Mouse (Mus musculus) erythroblast, adult 5-6 weeks (primary cell): ENCODE data around the gene Sult2b1. TPM values are rescaled to one million over a fixed set of nuclear protein-coding genes. Genes with fewer than 3 reads are reported as not detected.

Experiments
- ATAC-seq: replicated peaks from 2 replicates; pipeline ENCODE4 v1.8.0; 2016; ENCODE audit warnings: moderate number of reproducible peaks, mild to moderate bottlenecking, moderate TSS enrichment, inconsistent platforms; ENCODE audit not compliant: poor library complexity, low FRiP score, severe bottlenecking
- total RNA-seq, 2 experiments: library from RNA; stranded (forward) in 1 of 2; stranded (reverse) in 1 of 2; fragments of 150-400 nt in 1 of 2; fragments of 200-764, 138-1000 nt in 1 of 2; gene quantifications; 2 replicates each; pipeline versions ENCODE4 v1.2.3 to v1.2.4; 2015 to 2017; ENCODE audit warnings: low replicate concordance in 2 of 2

Sult2b1 gene
- total RNA-seq, 2 experiments from 2014 or later, result not detected

DNA sequence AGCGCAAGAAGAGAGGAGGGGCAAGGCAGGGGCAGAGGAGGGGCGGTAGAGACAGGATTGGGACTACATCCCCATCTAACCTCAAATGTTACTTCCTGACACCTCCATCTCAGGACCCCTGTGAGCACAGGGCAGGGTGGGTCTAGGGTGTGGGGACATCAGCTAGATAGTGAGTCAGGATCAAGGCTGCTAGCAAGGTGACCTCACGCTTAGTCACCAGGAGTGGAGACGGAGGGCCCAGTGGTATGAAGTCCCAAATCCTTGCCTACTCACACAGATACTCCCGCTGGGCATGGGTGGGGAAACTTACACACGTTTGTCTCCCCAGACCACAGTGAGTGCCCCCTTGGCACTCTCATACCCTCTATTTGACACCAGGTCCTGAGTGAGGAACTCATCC lies 18.1 kb upstream of the Sult2b1 start:
- ATAC-seq, result no peak

DNA sequence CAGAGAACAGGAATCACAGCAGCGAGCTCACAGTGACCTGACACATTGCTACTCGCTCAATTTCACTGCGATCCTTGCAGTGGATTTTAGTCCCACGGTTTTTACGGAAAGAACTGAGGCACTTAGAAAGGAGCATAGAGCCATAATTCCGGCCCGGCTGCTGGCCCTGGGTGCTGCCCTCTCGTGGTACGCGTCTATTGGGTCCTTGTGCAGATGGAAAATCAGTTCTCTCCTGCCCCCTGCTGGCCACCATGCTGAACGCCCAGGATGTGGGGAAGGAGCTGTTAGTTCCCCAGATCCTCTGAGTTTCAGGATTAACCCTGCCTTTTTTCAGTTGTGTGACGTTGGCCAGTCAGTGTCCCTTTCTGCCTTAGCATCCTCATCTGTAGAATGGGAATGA lies 16.9 kb upstream of the Sult2b1 start:
- ATAC-seq, result peak; percentile 88

DNA sequence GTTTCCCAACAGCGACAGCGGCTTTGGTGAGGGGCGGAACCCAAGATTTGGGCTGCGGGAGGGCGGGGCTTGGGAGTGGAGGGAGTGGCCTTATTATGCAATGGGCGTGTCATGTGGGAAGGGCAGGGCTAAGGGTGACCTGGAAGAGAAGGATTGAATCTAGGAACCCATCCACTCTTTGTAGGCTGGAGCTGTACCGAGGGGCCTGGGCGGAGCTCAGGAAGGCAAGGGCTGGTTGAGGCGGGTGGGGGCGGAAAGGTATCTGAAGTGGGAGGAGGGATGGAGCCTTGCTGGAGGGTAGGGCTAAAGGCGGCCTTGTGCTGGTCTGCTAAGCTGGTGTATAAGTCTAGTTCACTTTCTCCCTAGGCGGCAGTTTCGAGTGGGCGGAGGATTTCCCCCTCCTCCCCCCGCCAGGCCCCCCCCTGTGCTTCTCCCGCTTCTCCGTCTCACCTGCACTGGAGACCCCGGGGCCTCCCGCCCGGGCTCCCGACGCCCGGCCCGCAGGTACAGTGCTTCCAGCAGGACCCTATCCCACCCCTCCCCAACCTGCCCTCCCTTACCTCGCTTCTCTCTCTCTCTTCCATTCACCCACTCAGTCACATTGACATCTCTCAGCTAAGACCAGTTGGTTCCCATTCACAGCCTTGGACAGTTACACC lies 16.2 kb upstream of the Sult2b1 start:
- ATAC-seq, result 0 out of 2 replicates have a peak, but pooled peaks have one; percentile 23

- ATAC-seq, result no peak
Measured at GRCm38 (mm10) chr7:45800001-45800400, 15.5 kb upstream of the Sult2b1 start.

- ATAC-seq, result no peak
Measured at GRCm38 (mm10) chr7:45798931-45799330, 14.5 kb upstream of the Sult2b1 start.

DNA sequence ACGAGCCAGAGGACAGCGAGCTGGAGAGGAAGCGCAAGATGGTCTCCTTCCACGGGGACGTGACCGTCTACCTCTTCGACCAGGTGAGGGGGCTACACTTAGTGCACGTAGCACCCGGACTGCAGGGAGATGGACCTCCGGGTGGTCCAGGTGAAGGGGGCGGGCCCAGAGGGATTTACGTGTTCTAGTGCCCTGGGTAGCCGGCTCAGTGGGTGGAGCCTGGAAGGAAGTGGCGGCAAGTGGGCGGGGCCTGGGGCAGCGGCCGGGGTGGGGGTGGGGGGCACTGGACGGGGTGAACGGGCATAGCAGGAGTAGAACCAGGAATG lies 14.0 kb upstream of the Sult2b1 start:
- ATAC-seq, result no peak

DNA sequence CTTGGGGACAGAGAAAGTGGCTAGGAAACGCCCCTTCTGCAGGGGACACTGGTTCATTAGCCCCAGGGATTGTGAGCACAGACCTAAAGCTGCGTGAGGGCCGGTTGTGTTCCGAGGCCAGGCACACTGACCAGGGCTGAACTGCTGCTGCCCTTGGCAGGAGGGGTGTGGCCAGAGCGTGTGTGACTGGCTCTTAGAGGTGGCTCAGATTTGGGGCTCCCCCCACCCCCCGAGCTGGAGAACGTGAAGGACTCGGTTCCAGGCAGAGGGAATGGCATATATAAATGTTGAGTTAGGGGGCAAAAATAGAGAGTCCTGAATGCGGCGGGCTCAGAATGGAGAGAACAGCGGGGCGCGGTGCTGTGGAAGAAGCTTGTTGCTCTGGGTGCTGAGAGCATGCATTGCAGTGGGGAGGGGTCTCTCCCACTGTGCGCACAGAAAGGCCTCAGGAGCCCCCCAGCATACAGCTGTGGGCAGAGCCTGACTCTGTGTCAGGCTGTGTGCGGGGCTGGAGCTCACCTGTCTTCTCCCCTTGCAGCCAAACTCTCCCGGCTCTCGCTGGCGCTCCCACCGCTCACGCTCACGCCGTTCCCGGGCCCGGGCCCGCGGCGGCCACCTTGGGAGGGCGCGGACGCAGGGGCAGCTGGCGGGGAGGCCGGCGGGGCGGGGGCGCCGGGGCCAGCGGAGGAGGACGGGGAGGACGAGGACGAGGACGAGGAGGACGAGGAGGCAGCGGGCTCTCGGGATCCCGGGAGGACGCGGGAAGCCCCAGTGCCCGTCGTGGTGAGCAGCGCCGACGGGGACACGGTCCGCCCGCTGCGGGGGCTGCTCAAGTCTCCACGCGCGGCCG lies 13.4 kb upstream of the Sult2b1 start:
- no peak for ATAC-seq

GRCm38 (mm10) chr7:45796950-45797349 lies 12.5 kb upstream of the Sult2b1 start:
- ATAC-seq, result peak; percentile 63

GRCm38 (mm10) chr7:45794971-45795370 lies 10.5 kb upstream of the Sult2b1 start:
- ATAC-seq, result no peak

- no peak for ATAC-seq
Measured at GRCm38 (mm10) chr7:45793969-45794585, 9.6 kb upstream of the Sult2b1 start.

DNA sequence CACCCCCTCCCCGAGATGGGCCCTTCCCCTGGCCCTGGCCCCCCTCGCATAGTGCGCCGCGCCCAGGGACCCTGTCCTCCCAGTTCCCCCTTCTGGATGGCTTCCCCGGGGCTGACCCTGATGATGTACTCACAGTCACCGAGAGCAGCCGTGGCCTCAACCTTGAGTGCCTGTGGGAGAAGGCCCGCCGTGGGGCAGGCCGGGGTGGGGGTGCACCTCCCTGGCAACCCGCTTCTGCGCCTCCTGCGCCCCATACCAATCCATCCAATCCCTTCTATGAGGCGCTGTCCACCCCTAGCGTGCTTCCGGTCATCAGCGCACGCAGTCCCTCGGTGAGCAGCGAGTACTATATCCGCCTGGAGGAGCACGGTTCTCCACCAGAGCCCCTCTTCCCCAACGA lies 8.8 kb upstream of the Sult2b1 start:
- ATAC-seq, result no peak

DNA sequence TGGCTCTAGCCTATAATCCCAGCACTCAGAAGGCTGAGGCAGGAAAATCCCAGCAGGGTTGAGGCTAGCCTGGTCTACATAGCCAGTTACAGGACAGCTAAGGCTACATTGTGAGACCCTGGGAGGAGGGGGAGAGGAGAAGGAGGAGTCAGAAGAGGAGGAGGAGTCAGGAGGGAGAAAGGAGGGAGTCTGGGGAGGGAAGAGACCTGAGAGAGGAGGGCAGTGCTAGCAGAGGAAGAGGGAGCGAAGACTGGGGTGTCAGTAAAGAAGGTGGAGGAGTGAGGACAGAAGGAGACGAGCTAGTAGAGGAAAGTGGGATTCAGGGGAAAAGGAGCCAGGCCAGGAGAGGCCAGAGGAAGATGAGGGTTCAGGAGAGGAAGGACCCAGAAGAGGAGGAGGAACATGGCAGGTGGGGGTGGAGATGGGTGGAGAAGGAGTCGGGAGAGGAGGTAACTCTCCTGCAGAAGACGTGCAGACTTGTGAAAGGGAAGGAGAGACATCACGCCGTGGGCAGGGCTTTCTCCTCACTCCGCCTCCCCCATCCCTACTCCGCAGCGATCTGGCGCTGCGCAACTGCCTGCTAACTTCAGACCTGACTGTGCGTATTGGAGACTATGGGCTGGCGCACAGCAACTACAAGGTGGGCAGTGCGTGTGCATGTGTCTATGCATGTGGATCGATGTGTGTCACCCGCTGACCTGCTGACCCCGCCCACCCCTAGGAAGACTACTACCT lies 7.5 kb upstream of the Sult2b1 start:
- no peak for ATAC-seq

DNA sequence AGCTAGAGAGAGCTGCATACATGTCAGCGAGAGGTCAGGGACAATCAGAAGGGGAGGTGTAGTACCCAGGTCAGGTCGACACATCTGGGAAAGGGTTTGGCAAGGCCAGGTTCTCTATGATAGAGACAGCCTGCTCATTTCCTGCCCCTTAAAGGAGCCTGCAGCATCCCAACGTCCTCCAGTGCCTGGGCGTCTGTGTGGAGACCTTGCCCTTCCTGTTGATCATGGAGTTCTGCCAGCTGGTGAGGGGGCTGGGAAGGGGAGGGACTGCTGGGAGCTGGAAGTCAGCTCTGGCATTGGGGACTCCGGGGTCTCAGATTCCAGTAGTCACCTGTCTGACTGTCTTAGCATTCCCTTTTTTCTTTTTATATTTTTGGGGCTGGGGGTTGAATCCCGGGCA lies 6.3 kb upstream of the Sult2b1 start:
- ATAC-seq, result no peak

DNA sequence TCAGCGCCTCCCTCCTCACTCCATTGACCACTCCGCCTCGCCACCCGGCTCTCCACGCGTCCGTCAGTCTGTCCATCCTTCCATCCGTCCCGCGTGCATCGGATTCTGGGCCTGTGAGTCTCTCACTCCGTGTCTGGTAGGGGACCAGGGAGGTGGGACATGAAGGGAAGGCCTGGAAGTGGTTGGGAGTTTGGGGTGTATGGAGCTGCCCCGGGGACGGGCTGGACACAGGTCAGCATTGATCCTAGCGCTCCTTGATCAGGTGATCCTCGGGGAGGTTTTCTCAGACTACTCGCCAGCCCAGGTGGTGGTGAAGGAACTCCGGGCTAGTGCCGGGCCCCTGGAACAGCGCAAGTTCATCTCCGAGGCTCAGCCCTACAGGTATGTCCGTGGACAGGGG lies 3.2 kb upstream of the Sult2b1 start:
- no peak for ATAC-seq

- ATAC-seq, result no peak
Measured at GRCm38 (mm10) chr7:45786661-45787413, 2.4 kb upstream of the Sult2b1 start.

DNA sequence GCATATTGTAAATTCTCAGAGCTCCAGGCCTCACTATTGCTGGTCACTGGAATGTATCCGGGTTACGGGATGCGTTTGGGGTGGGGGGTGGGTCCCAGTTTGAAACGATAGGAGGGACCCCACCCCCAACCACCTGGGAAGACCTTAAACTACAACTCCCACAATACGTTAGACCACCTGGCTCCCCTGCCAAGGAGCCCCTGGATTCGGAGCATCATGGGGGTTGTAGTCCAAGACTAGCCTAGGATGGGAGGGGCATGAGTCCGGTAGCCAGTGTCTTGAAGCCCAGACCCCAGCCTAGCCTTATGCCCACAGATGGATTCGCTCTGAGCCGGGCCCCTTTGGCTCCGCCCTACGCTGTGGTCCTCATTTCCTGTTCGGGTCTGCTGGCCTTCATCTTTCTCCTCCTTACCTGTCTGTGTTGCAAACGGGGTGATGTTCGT lies 1.7 kb upstream of the Sult2b1 start:
- no peak for ATAC-seq

DNA sequence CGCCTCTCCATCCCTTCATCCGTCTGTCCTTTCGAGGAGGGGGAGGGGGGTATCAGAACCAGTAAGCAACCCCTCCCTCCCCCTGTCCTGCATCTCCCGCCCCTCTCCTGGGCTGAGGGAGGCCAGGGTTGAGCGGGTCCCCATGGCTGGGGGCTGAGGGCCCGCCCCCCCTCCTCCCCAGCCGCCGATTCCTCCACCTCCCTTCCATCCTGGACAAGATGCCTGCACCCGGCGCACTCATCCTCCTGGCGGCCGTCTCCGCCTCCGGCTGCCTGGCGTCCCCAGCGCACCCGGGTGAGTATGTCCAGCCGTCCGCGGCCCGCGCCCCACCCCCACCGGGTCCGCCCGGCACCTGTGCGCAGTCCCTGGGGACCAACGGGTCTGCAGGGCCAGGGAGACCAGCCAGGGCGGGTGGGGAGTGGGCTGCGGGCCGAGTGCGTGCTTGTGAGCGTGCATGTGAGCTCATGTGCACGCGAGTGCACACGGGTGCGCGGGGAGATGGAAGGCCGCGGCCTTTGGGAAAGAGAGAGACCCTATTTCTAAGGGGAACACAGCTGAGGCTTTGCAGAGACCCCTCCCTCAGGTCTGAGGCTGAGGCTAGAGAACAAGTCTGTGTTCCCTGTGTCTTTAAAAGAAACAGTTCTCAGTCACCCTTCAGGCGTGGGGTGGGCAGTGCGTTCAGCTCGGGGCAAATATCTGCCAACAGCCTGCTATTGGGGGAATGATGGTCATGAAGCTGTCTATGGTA lies 1.1 kb upstream of the Sult2b1 start:
- ATAC-seq, result no peak

DNA sequence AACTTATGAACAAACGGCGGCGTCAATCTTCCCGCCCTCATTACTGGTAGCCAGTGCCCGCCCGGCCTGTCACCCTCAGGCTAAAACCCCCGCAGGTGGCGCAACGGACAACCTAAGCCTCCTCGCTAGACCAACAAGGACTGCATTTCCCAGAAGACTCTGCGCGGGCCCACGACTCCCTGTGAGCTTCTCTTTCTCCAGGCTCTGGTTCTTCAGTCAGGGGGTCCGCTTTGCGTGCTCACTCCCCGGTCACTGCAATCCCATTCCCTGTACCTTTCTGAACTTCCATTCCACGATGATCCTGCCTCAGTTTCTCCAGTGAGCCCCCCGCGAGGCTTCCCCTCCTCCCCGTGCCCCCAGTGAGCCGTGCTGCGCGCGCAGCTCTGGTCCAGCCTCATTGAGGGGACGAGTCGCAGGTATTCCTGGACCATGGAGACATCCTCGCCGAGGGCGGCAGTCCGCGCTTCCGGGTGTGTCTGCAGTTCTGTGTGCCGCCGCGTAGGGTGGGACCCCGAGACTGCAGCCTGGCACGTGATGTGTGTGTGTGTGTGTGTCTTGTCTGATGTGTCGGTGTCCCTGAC lies 868 bp downstream of the Sult2b1 start, which contains the start of gene Lmtk3:
Lmtk3 (plus strand) TSS at position 228 of the 581 bp plus-strand sequence.
- no peak for ATAC-seq
